Mouse (Mus musculus): ENCODE data around the gene Sytl3.

- TF ChIP-seq POLR2A (IDR thresholded peaks at IDR 0.05; ENCODE audit: borderline replicate concordance, extremely low read depth, insufficient read depth, insufficient read length, poor library complexity, severe bottlenecking) (no peak), CTCF (IDR thresholded peaks at IDR 0.05; ENCODE audit: borderline replicate concordance, extremely low read depth, insufficient read depth, insufficient read length) (no peak)
Observed at GRCm38 (mm10) chr17:6747478-6747877, 88.6 kb downstream of the Sytl3 start.

All from brain, embryonic 14.5 days (tissue).